Mouse (Mus musculus): ENCODE results near the gene Gm28048.

- TF ChIP-seq POLR2A (IDR thresholded peaks at IDR 0.05; ENCODE audit: borderline replicate concordance, control insufficient read depth, low read depth, low read length) (no peak), CTCF (IDR thresholded peaks at IDR 0.05; ENCODE audit: control insufficient read depth, insufficient read depth, low read length) (no peak)
Measured at GRCm38 (mm10) chr11:22792149-22792548, 189.7 kb downstream of the Gm28048 start.
